Mouse (Mus musculus): ENCODE measurements around the gene Plxnd1.

Gene Plxnd1

GRCm38 (mm10) chr6:115999227-115999626, 4.4 kb upstream of the Plxnd1 start:
- no peak for DNase-seq (ENCODE audit: low spot score in 2 of 2)

GRCm38 (mm10) chr6:115998758-115999157, 4.0 kb upstream of the Plxnd1 start:
- no peak for DNase-seq (ENCODE audit: low spot score in 2 of 2)

GRCm38 (mm10) chr6:115997726-115998311, 3.0 kb upstream of the Plxnd1 start:
- DNase-seq (ENCODE audit: low spot score in 2 of 2) = no peak

- peak in 1 of 2 experiments; percentile 65 for DNase-seq (ENCODE audit: low spot score in 2 of 2)
These were observed 1.5 kb upstream of the Plxnd1 start for GRCm38 (mm10) chr6:115996171-115996851.

GRCm38 (mm10) chr6:115995531-115995941, 731 bp upstream of the Plxnd1 start:
- peak in 1 of 2 experiments; percentile 66 for DNase-seq (ENCODE audit: low spot score in 2 of 2)

GRCm38 (mm10) chr6:115994146-115994876, 494 bp downstream of the Plxnd1 start:
- DNase-seq (ENCODE audit: low spot score in 2 of 2) = peak in 1 of 2 experiments; percentile 76

GRCm38 (mm10) chr6:115993463-115994145, 1.2 kb downstream of the Plxnd1 start:
- no peak for DNase-seq (ENCODE audit: low spot score in 2 of 2)

GRCm38 (mm10) chr6:115992981-115993380, 1.8 kb downstream of the Plxnd1 start:
- DNase-seq (ENCODE audit: low spot score in 2 of 2) = no peak

GRCm38 (mm10) chr6:115991881-115992620, 2.8 kb downstream of the Plxnd1 start:
- DNase-seq (ENCODE audit: low spot score in 2 of 2) = peak in 1 of 2 experiments; percentile 62

GRCm38 (mm10) chr6:115991108-115991880, 3.5 kb downstream of the Plxnd1 start:
- DNase-seq (ENCODE audit: low spot score in 2 of 2) = peak in 1 of 2 experiments; percentile 64

- DNase-seq (ENCODE audit: low spot score in 2 of 2) = no peak
These were observed 4.3 kb downstream of the Plxnd1 start for GRCm38 (mm10) chr6:115990479-115990878.

- DNase-seq (ENCODE audit: low spot score in 2 of 2) = no peak
These were observed 4.7 kb downstream of the Plxnd1 start for GRCm38 (mm10) chr6:115990056-115990455.

- DNase-seq (ENCODE audit: low spot score in 2 of 2) = no peak
These were observed 5.2 kb downstream of the Plxnd1 start for GRCm38 (mm10) chr6:115989607-115990006.

- no peak for DNase-seq (ENCODE audit: low spot score in 2 of 2)
These were observed 5.8 kb downstream of the Plxnd1 start for GRCm38 (mm10) chr6:115989032-115989431.

GRCm38 (mm10) chr6:115987096-115987747, 7.6 kb downstream of the Plxnd1 start:
- no peak for DNase-seq (ENCODE audit: low spot score in 2 of 2)

GRCm38 (mm10) chr6:115986472-115987095, 8.2 kb downstream of the Plxnd1 start:
- no peak for DNase-seq (ENCODE audit: low spot score in 2 of 2)

GRCm38 (mm10) chr6:115985622-115986021, 9.2 kb downstream of the Plxnd1 start:
- no peak for DNase-seq (ENCODE audit: low spot score in 2 of 2)

GRCm38 (mm10) chr6:115984580-115984979, 10.2 kb downstream of the Plxnd1 start:
- no peak for DNase-seq (ENCODE audit: low spot score in 2 of 2)

- DNase-seq (ENCODE audit: low spot score in 2 of 2) = no peak
These were observed 11.3 kb downstream of the Plxnd1 start for GRCm38 (mm10) chr6:115983306-115984038.
